Mouse (Mus musculus): ENCODE measurements around the gene C9.

DNA sequence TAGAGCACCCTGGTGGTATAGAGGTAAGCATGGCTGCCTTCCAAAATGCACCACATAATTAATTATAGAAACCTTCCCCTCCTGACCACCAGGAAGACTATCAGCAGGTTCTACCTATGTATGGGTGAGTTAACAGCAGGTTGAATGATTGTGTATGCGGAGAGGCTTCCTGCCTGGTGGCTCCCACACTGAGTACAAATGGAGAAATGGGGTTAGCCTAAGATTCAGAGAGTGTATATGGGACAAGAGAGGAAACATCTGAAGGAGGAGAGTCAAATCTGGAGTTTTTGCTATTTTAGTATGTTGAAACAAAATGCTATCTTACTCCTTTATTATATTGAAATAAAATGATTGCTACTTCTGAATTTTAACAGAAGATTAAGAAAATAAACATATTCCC, 72.4 kb downstream of the C9 start:
- no peak for TF ChIP-seq GATA1 (IDR thresholded peaks at IDR 0.05; ENCODE audit: low read length)
- TF ChIP-seq TAL1 (IDR thresholded peaks at IDR 0.05; ENCODE audit: low read length): no peak

Data from erythroblast, embryonic 14.5 days (primary cell).